Mouse (Mus musculus): ENCODE data around the gene Slco3a1.

DNA sequence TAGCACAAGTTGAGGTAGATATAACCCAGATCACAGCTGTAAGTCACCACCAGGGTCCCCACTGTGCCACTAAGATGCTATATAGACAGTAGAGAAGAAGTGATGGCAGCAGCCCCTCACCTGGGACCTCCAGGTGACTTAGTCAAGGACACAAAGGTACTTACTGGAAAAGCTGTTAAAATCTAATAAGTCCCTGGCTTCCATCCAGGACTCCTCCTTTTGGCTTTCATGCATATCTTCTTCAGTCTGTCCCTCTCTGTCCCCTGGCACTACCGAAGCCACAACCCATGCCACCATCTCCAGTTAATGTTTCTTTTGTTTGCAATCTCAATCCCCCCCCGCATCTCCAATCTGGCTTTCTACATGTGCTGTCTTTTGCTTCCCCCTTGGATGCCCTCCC lies 131.8 kb downstream of the Slco3a1 start:
- TF ChIP-seq CTCF (IDR thresholded peaks at IDR 0.05; ENCODE audit: low read depth, low read length) (no peak), POLR2A (IDR thresholded peaks at IDR 0.05; ENCODE audit: extremely low read depth, insufficient read depth, low read length) (no peak)

Data from liver, adult 2 months (tissue).